Mouse (Mus musculus) liver, embryonic 14.5 days (tissue): Measurements from ENCODE around the gene Ncam1. TPM values are rescaled to one million over a fixed set of nuclear protein-coding genes. Genes with fewer than 3 reads are reported as not detected.

Experiments
- ATAC-seq: fragments of 200-750 bp; cut with Nextera tagmentation; 2 replicates; pipeline ENCODE4 v1.8.0; 2017; ENCODE audit warnings: moderate number of reproducible peaks, mild to moderate bottlenecking, moderate library complexity; ENCODE audit not compliant: insufficient read depth
- DNase-seq, 3 experiments: peaks; one replicate each; pipeline ENCODE4 v3.0.0-alpha.2; 2012 to 2013; ENCODE audit warnings: low read depth in 3 of 3, low spot score in 3 of 3
- H3K27ac ChIP-seq: fragments of 300-500 bp; sonication (generic); 2 replicates; pipeline ENCODE4 v1.5.1; 2014; ENCODE audit warnings: moderate library complexity, mild to moderate bottlenecking, control low read depth, inconsistent platforms
- H3K27me3 ChIP-seq: fragments of 300-500 bp; sonication (generic); 2 replicates; pipeline ENCODE4 v1.6.1; 2014; ENCODE audit warnings: mild to moderate bottlenecking, low read length, moderate library complexity; ENCODE audit not compliant: control insufficient read depth, insufficient read depth
- H3K36me3 ChIP-seq: fragments of 300-500 bp; sonication (generic); replicated peaks from 2 replicates; pipeline ENCODE4 v1.6.1; 2014; ENCODE audit warnings: low read depth; ENCODE audit not compliant: control insufficient read depth, insufficient read depth
- H3K4me1 ChIP-seq, 2 experiments: fragments of 200-500 bp in 1 of 2; fragments of 300-500 bp in 1 of 2; sonication (generic) in 1 of 2; replicated peaks; 2 replicates each; pipeline ENCODE4 v1.6.1; 2012 to 2014; ENCODE audit warnings: antibody characterized with exemption in 1 of 2, inconsistent platforms in 1 of 2, low read length in 1 of 2; ENCODE audit not compliant: control insufficient read depth in 2 of 2, insufficient read depth in 2 of 2
- H3K4me2 ChIP-seq: fragments of 300-500 bp; sonication (generic); 2 replicates; pipeline ENCODE4 v1.6.1; 2014; ENCODE audit warnings: low read depth, mild to moderate bottlenecking, control low read depth, moderate library complexity
- H3K4me3 ChIP-seq, 2 experiments: fragments of 200-500 bp in 1 of 2; fragments of 300-500 bp in 1 of 2; sonication (generic) in 1 of 2; 2 replicates each; pipeline ENCODE4 v1.5.1; 2012 to 2014; ENCODE audit warnings: low read depth in 2 of 2, low read length in 2 of 2, mild to moderate bottlenecking in 2 of 2, control low read depth in 1 of 2, inconsistent platforms in 1 of 2, moderate library complexity in 1 of 2; ENCODE audit not compliant: insufficient read depth in 1 of 2
- H3K9ac ChIP-seq: fragments of 300-500 bp; sonication (generic); replicated peaks from 2 replicates; pipeline ENCODE4 v1.6.1; 2014; ENCODE audit warnings: mild to moderate bottlenecking, control low read depth, moderate library complexity
- H3K9me3 ChIP-seq: fragments of 300-500 bp; sonication (generic); 2 replicates; pipeline ENCODE4 v1.6.1; 2016; ENCODE audit warnings: low read length, mixed read lengths; ENCODE audit not compliant: control insufficient read depth
- CTCF ChIP-seq: IDR thresholded peaks from 2 replicates; pipeline ENCODE4 v1.5.1; 2016; ENCODE audit warnings: antibody characterized with exemption, low read depth, control low read depth
- EP300 ChIP-seq: IDR thresholded peaks from 2 replicates; pipeline ENCODE4 v1.6.1; 2016; ENCODE audit warnings: antibody characterized with exemption, low read depth
- WGBS: fragments of 180-500 bp; shearing (Covaris S2); extraction: QIAGEN DNeasy Blood & Tissue Kit; methylation state at CpG from one replicate; pipeline ENCODE4 v1.1.7; 2014; ENCODE audit not compliant: insufficient replicate concordance; 5-methylcytosine and 5-hydroxymethylcytosine counted together
- polyA plus RNA-seq, 2 experiments: library from polyadenylated mRNA; depleted of rRNA in 1 of 2; stranded (reverse) in 1 of 2; unstranded in 1 of 2; fragments of >200 nt; fragmentation: Nextera tagmentation in 1 of 2; extraction: Ambion mirVana in 1 of 2; gene quantifications; 2 replicates each; pipeline versions ENCODE4 v1.2.1 to v1.2.3; 2012 to 2014

Ncam1 gene
- polyA plus RNA-seq, 2 experiments = 0.60 to 1.9 TPM

DNA sequence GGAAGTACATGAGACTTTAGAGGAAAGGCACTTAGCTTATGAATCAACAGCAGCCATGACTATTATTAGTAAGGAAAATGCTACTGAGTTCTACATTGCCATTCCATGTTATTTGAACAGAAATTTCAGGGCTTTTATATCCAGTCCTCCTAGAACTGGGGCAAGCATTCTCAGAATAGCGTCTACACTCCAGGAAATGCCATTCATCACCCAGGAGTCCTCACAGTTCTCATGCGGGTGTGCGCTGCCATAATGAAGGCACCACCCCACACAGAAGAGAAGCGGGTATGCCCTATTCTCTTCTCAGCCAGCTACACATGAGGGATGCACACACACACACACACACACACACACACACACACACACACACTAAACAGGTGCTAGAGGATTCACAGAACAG is 43.5 kb downstream of the Ncam1 start:
- no peak overlapping the region for H3K9ac ChIP-seq
- no peaks in the 10 kb centered on the region for H3K36me3 ChIP-seq
- no peaks in the 10 kb centered on the region for H3K9me3 ChIP-seq
- H3K4me3 ChIP-seq = no peak overlapping the region
- ATAC-seq (no peak), DNase-seq (no peak)
- 62% methylated on average over 4 of the region's 4 CpGs for WGBS
- no peak for TF ChIP-seq CTCF
- no peak for TF ChIP-seq EP300
- no peak overlapping the region for H3K27ac ChIP-seq
- no peaks in the 10 kb centered on the region for H3K4me1 ChIP-seq
- no peaks in the 10 kb centered on the region for H3K27me3 ChIP-seq
- no peak overlapping the region for H3K4me2 ChIP-seq

DNA sequence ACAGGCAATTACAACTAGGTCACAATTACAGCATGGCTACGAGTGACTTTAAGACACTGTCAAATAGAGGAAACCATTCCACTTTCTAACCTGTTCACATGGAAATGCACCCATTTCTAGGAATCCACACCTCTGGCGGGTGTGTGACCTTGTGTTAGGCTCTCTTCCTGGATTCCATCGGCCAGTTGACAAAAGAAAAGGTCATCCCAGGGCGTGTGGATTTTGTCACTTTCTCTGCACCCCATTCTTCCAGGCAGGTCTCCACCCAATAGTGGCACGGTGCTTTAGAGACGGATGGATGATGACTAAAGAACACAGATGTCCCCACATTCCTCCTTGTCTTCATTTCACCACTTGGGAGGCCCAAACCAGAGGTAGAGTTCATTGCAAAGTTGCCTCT is 47.3 kb downstream of the Ncam1 start:
- no peaks in the 10 kb centered on the region for H3K36me3 ChIP-seq
- no peaks in the 10 kb centered on the region for H3K4me1 ChIP-seq
- H3K4me3 ChIP-seq = no peak overlapping the region
- H3K4me2 ChIP-seq = no peak overlapping the region
- no peaks in the 10 kb centered on the region for H3K27me3 ChIP-seq
- TF ChIP-seq CTCF (no peak), EP300 (no peak)
- WGBS = 49% methylated on average over 6 of the region's 6 CpGs
- no peak overlapping the region for H3K9ac ChIP-seq
- no peak for ATAC-seq
- no peak overlapping the region for H3K27ac ChIP-seq
- no peak for DNase-seq
- H3K9me3 ChIP-seq = no peaks in the 10 kb centered on the region

- DNase-seq (no peak), ATAC-seq (no peak)
- Histone ChIP-seq H3K9me3 (no peaks in the 10 kb centered on the region), H3K4me2 (no peak overlapping the region), H3K36me3 (no peaks in the 10 kb centered on the region), H3K4me3 (no peak overlapping the region), H3K9ac (no peak overlapping the region), H3K27me3 (no peaks in the 10 kb centered on the region), H3K4me1 (no peaks in the 10 kb centered on the region), H3K27ac (no peak overlapping the region)
- WGBS = 67% methylated on average over 2 of the region's 2 CpGs
- TF ChIP-seq CTCF = no peak
- no peak for TF ChIP-seq EP300
Observed at GRCm38 (mm10) chr9:49746176-49746575, 52.5 kb downstream of the Ncam1 start.

- no peak for DNase-seq
Observed at GRCm38 (mm10) chr9:49745696-49746095, 53.0 kb downstream of the Ncam1 start.

DNA sequence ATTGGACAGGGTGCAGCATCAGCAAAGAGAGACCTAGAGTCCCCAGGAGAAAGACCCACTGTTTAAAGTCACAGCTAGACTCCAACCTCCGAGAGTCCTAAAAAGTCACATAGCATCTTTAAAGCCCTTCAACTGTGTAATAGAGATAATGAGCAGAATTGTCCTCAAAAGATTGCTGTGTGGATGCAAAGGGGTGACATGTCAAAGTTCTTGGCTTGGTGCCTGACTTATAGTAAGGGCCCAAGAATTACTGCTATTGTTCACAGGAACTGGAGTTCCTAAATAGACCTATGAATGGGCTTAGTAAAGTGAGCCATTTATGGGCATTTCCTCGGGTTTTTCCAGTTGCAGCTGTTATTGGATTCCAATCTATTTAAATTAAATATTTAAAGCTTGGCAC is 54.4 kb downstream of the Ncam1 start:
- H3K4me3 ChIP-seq = no peak overlapping the region
- no peak for TF ChIP-seq EP300
- no peak for TF ChIP-seq CTCF
- 45% methylated on average over 2 of the region's 2 CpGs for WGBS
- ATAC-seq (no peak), DNase-seq (no peak)
- no peaks in the 10 kb centered on the region for H3K36me3 ChIP-seq
- no peak overlapping the region for H3K4me2 ChIP-seq
- no peaks in the 10 kb centered on the region for H3K9me3 ChIP-seq
- no peak overlapping the region for H3K27ac ChIP-seq
- no peak overlapping the region for H3K9ac ChIP-seq
- no peaks in the 10 kb centered on the region for H3K4me1 ChIP-seq
- no peaks in the 10 kb centered on the region for H3K27me3 ChIP-seq

More at GRCm38 (mm10) chr9:49745696-49746095, 53.0 kb downstream of the Ncam1 start:
- 50% methylated on average over 4 of the region's 4 CpGs for WGBS
- no peak overlapping the region for H3K27ac ChIP-seq
- no peak for ATAC-seq
- no peak overlapping the region for H3K9ac ChIP-seq
- H3K4me1 ChIP-seq = no peaks in the 10 kb centered on the region
- H3K36me3 ChIP-seq = no peaks in the 10 kb centered on the region
- TF ChIP-seq EP300 (no peak), CTCF (no peak)
- no peaks in the 10 kb centered on the region for H3K9me3 ChIP-seq
- H3K4me3 ChIP-seq = no peak overlapping the region
- no peak overlapping the region for H3K4me2 ChIP-seq
- H3K27me3 ChIP-seq = no peaks in the 10 kb centered on the region
